Mouse (Mus musculus) heart, adult 2 months (tissue): ENCODE data around the gene Olfr985.

Source experiments
- CTCF ChIP-seq: fragments of 200-600 bp; IDR thresholded peaks from 2 replicates; pipeline ENCODE4 v1.8.1; 2022; ENCODE audit warnings: antibody characterized with exemption, mild to moderate bottlenecking, moderate library complexity
- EP300 ChIP-seq: fragments of 200-500 bp; IDR thresholded peaks from 2 replicates; pipeline ENCODE4 v1.6.1; 2011; ENCODE audit warnings: low read depth, low read length, control low read depth; ENCODE audit not compliant: insufficient read depth
- POLR2A ChIP-seq: fragments of 200-500 bp; IDR thresholded peaks from 2 replicates; pipeline ENCODE4 v1.6.1; 2011; ENCODE audit warnings: mild to moderate bottlenecking, low read depth, low read length, control low read depth; ENCODE audit not compliant: insufficient read depth

DNA sequence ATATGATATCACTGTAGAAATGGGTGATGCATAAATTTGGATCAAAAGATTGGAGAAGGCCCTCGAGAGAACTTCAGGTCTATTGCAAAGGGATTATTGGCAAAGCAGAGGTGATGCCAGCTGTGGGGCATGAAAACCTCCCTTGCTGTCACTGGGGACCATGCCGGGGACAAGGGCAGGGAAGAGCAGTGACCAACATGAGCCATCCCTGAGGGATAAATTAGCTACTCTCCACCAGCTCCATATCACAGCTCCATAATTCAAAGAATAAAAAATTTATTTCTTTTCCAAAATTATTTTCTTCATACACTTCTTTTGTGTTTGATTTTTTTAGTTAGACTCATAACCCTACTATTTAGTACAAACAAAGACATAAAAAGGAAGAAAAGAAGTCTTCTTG is 15.9 kb downstream of the Olfr985 start, which contains the start of gene Olfr984:
- TF ChIP-seq CTCF = no peak
- TF ChIP-seq POLR2A = no peak
- TF ChIP-seq EP300 = no peak
